Mouse (Mus musculus) thymus, adult 18-20 months (tissue): ENCODE measurements around the gene Tfpi.

Experiments
- DNase-seq, 2 experiments: peaks; one replicate each; pipeline ENCODE4 v3.0.0; 2022; ENCODE audit warnings: mixed read lengths in 2 of 2

Tfpi gene

DNA sequence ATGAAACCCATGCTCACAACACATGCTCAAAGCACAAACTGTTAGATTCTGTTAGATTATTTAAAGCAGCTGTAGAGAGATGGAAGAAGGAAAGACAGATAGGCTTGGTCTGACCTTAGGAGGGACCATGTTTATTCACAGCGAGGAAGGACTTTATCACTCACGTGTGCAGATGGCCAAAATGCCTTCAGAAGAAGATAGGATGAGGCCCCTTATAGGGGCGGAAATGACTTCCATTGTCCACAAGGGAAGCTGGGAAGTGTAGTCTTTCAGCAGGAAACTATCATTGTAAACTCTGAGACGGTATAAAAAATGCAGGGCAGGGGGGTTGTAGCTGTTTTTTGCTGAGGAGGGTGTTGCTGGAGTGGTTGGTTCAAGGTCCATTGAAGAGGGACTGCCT, at the start of gene Tfpi:
Tfpi (minus strand) TSS at position 199 of the 400 bp plus-strand sequence.
- no peak for DNase-seq

DNA sequence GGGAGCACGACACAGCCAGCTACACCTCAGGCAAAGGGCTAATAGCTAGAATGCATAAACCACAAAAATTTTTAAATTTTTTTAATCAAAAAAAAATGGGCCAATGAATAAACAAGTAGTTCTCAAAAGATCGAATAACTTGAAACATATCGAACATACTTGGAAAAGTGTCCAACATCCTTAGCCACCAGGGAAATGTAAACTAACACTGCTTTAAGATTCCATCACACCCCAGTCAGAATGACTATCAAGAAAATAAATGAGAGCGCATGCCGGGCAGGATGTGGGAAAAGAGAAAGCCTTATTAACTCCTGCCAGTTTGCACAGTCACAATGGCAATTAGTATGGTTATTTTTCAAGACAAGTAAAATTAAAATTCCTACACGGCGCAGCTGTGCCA, 49.6 kb upstream of the Tfpi start:
- DNase-seq = no peak

DNA sequence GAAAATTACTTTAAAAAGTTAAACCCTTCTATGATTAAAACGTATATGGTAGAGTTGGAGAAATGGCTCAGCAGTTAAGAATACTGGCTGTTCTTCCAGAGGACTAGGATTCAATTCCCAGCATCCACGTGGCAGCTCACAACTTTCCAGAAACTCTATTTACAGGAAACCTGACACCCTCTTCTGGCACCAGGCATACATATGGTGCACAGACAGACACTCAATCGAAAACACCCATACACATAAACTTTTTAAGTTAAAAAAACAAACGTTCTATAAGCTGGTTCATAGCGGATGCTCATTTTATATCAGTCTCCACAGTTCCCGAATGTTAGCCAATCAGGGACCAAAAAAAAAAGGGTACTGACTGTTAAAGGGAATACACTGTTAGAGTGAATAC, 49.2 kb upstream of the Tfpi start:
- no peak for DNase-seq

DNA sequence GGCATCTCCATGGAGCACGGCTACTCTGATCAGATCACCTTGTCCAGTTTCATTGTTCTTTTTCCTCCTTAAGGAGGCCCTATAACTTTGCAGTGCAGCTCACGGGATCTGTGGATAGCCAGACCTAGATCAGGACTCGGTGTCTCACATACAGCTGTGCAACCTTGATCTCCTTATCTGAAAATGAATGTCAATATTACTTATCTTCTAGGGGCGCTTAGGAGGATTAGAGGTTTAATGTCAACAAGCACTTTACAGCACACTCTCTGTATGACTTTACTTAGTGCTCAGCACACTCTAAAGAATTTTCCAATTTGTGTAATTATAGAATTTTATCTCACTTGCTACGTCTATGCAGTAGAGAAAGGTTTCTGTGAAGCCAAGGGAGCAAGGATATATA, 48.5 kb upstream of the Tfpi start:
- DNase-seq = no peak

DNA sequence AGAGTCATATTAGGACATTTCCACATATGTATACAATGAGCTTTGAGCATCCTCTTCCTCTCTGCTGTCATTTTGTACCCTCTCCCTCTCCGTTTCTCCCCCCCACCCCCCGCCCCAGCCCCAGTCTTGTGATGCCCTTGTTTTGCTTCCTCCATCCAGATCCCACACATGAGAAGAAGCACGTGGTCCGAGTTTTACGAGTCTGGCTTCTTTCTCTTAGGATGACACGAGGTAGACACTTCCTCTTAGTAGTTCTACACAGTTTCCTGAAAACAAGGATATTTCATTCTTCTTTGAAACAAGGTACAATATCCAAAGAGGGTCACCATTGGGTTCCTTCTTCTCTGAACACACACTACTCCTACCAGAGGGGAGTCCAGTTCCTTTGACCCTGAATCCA, 47.4 kb upstream of the Tfpi start:
- no peak for DNase-seq

DNA sequence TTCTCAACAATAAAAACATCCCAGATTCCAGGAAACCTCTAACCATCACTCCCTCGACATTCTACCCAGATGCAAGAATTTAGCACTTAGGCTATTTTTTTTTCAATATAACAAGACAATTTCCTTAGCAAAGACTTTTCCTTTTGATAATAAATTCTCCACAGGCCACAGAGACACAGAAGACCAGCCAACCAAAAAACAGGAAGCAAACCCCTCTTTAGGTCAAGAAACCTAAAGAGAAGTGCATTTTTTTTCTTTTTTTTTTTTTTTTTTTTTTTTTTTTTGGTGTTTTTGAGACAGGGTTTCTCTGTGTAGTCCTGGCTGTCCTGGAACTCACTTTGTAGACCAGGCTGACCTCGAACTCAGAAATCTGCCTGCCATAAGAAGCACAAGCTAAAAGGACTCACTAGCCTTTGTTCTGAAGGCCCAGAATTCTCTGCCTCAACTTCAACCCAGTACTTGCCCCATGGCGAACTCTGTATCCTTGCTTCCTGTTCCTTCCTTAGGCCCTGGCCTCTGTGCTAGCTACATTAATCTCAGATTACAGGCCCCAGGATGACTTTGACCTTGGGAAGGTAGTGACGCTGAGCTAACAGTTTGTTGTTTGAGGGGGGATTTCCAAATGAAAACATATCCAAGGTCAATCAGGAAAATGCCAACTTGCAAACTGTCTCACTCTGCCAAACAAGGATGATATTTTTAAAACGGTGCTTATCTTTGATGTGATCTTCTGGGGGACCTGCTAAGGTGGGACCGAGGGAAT, 46.7 kb upstream of the Tfpi start:
- DNase-seq = no peak

DNA sequence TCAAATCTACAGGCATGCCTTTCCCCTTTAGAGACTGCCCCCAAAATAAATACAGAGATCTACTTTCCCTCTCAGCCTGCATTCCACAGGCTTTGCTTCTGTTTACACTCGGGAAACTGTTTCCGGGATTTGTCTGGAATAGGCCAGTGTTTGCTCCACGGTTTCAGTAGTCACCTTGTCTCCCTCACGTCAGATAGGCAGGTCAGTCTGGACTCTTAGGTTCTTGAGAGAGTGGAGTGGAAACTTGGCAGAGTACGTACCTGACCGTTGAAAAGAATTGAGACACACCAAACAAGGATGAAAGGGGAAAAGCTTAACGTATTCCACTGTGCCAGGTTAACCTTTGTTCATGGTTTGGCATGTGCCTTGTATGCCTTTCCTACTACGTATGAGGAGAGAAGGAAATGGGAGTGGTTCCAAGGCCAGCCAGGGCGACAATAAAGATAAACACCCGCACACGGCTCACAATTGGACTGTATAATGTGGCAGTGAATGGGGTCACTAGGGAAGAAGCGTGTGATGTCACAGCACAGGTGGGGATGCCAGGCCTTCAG, 43.0 kb upstream of the Tfpi start:
- DNase-seq = no peak

DNA sequence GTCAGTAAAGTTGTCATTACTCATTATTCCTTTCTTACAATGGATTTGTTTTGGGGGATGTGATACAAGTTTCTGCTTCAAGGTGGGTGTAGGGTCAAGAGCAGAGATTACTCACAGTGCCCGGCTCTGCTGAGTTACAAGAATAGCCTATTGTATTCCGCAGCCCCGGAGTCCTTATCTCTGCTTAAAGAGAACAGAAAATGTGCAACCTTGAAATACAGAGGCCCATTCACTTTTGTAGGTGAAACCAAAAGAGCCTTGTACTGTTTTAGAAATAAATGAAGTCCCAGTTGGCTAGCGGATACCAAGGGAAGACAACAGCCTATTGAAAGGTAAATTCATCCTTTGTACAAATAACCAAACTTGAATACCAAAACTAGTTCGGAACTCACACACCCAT, 42.2 kb upstream of the Tfpi start:
- DNase-seq = no peak

DNA sequence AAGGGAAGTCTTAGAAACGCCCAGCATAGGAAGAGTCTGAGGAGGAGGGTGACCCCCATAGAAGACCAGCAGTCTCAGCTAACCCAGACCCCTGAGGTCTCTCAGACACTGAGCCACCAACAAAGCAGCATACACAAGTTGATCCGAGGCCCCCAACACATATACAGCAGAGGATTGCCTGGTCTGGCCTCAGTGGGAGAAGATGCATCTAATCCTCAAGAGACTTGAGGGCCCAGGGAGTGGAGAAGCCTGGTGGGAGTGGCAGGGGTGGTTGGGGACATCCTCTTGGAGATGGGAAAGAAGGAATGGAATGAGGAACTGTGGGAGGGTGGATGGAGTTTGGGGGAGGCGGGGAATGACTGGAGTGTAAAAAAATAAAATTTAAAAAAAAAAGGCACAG, 36.7 kb upstream of the Tfpi start:
- no peak for DNase-seq

DNA sequence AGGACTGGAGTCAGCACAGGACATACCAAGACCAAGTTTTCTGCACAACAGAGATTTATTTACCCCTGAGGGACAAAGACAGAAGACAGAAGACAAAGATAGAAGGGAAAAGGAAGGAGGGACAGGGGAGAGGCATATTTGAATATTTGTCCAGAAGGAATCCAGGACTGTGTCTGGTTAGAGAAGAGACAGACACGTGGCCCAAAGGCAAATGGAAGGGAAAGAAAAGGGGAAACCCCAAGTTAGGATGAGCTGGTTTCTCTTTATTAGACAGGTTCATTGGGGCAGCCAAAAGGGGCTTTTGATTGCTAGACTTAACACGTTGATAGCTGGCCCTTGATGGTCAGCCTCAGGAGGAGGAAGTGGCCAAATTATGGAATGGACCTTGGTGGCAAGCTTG, 34.9 kb upstream of the Tfpi start:
- DNase-seq = no peak

DNA sequence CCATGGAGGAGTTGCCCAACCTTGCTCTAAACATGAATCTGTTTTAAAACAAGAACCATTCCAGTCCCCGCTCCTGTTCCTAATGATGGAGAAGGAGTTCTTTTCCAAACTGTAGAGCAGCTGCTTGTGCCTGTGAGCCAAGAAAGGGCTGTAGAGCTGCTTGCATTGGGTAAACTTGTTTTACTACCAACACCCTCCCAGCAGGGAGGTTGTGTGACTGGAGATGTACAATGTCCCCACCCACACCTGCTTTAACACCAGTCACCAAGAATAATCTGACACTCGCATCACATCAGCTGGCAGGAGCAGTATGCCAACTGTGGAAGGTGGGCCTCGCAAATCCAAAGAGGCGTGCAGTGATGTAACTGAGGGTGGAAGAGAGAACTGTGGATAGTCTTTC, 34.5 kb upstream of the Tfpi start:
- DNase-seq = no peak

DNA sequence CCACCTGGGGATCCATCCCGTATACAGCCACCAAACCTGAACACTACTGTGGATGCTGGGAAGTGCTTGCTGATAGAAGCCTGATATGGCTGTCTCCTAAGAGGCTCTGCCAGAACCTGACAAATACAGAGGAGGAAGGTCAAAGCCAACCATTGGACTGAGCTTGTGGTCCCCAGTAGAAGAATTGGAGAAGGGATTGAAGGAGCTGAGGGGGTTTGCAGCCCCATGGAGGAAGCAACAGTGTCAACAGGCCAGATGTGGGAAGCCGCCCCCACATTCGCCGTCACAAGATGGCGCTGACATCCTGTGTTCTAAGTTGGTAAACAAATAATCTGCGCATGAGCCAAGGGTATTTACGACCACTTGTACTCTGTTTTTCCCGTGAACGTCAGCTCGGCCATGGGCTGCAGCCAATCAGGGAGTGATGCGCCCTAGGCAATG, 28.4 kb upstream of the Tfpi start:
- DNase-seq = peak; percentile 15 to 38

DNA sequence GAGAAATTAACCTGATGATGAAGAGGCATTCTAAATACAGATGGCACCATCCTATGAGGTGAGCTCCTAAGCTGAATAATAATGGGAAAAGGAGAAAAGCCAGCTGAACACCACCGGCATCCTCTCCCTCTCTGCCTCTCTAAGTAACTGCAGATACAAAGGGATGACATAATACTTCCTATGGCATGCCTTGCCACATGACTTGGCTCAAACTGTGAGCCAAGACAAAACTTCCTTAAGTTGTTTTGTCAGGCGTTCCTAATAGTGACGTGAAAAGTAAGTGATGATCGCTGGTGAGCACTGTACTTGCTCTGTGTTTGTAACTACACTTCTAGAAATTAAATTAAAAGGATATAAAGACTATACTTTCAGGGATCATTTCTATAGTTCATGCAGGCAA, 27.7 kb upstream of the Tfpi start:
- DNase-seq = no peak

DNA sequence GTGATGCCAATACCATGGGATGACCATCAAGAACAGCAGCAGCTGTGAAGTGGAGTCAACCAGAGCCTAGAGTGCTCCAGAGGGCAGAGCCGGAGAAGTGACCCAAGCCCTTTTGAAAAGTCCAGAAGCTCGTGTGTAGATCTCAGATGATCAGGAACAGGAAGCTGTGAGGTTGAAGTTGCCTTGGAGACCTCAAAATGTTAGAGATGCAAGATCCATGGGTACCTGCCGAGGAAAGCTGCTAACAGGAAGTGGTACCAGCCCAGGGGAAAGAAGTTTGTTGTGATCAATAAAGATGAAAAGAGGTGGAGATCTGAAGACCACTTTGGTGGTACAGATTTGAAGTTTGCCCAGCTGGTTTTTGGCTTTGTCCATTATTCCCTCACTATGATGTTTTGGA, 22.3 kb upstream of the Tfpi start:
- DNase-seq = no peak

DNA sequence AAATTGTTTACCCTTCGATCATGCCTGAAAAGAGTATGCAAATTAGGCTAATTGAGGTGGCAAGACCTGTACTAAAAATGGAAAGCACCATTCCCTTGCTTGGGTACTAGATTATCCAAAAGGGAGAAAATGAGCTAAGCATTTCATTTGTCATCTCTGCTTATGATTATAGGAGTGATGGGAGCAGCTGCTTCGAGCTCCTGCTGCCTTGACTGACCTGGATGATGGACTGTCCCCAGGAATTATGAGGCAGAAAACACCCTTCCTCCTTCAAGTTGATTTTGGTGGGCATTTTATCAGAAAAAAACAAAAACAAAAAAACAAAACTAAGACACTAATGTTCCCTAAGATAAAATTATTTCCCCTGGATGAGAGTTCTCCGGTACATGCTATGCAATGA, 18.5 kb upstream of the Tfpi start:
- DNase-seq = no peak

DNA sequence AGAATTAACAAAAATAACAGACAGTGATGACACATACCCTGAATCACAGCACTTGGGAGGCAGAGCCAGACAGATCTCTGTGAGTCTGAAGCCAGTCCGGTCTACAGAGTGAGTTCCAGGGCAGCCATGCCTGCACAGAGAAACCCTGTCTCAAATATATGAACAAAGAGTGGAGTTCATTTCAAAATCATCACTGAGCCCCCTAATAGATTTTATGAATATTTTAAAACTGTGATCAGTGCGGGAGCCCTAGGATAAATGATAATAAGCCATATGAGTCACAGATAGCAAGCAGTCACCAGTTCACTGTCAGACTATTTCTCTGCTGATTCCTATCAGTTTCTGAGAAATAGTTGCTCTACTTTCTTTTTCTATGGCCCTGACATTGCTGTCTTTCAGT, 17.1 kb upstream of the Tfpi start:
- no peak for DNase-seq

DNA sequence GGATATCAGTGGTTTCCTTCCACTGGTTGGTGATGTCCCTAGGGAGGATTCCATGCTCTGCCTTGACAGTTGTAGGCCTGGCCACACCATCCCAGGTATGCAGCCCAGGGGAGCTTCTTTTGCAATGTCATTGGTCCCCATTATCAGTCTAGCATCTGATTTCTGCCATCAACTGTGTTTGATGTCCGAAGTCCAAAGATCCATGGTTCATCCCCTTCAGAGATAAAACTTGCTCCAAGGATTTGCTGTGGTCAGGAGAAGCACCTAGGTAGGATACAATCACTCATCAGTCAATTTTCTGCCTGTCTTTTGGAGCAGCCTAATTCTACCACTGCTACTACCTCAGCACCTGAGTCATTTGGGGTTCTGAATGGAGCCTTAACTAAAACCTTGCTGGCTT, 15.1 kb upstream of the Tfpi start:
- no peak for DNase-seq

DNA sequence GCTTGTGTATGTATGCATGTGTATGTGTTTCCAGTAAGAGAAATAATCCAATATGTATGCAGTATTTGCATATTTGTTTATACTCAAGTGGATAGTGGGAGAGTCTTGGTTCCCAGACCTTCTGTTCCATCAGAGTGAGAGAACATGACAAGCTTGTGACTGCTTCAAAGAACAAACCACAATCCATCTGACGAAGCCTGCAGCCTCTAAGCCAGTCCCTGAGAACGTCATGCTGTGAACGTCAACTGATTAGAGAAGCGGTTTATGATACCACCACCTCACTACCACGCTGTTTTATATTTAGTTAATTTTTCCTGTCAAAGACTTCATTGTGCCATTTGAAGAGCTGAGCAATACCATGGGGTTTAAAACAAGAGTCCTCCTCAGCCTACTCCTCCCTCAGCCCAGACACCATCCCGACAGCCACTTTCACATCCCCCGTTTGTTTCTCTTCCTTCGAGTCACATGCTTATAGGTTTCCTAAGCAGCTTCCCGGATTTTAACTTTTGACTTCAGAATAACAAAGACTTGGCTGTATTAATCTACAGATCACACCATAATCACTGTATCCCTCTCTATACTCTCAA, 11.2 kb upstream of the Tfpi start:
- DNase-seq = no peak

DNA sequence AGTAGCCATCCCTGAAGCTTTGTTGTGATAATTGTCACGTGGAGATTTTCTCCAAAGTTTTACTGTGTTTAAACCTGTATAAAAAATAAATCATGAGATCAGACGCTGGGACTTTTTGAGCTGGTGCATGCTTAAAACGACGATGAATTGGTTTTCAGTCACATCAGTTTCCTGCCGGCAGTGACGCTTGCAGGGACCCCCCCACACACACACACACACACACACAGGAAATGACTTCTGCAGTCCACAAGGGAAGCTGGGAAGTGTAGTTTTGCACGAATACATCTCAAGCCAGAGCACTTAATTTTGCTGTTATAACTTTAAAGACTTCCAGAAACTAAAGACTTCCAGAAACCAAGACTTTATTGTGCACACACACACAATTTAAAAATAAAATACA, 5.3 kb upstream of the Tfpi start:
- peak; percentile 26 to 51 for DNase-seq

DNA sequence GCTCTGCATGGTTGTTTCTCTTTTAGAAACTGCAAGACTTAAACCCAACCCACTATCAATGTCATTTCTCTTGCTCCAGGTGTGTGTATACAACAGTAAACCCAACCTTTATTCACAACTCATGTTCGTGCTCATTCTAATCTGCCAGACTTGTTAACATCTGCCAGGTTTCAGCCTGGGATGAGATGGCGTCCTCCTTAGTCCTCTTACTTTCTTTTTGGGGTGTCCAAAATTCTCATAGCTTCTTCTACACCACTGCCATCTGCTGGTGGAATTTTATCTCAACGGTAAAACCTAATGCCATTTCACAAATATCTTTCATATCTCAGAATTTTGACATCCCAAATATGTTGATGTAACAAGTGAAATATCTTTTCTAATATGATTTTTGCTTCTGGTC, 2.5 kb upstream of the Tfpi start:
- DNase-seq = no peak

DNA sequence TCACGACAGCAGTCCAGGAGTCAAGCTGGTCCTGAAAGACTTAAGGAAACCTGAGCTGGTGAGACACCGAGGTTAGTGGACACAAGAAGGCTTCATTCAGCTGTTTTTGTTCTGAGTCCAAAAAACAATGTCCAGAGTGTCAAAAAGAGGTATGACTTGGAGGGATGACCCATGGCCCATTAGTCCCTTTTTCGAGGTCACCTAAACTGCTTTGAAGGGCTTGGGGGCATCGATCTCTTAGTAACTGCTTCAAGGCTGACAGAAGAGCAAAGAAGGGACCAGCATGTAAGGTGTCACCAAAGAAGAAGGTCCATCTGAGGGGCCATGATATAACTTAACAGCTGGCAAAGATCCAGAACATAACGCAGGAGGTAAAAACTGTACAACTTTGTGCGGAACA, 1.2 kb upstream of the Tfpi start:
- no peak for DNase-seq

DNA sequence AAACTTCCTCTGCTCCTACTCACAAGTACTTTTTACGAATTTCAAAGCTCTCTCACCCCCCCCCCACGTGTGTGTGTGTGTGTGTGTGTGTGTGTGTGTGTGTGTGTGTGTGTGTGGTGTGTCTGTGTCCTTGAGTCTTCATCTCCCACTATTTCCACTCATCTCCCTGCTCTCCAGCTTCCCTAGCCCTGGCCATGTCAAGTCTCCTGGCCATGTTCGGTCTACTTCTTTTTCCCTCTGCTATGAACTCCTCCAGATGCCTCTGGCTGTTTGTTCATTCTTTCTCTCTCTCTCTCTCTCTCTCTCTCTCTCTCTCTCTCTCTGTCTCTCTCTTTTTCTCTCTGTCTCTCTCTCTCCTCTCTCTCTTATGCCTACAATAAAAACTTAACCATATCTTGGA, 444 bp downstream of the Tfpi start:
- no peak for DNase-seq

DNA sequence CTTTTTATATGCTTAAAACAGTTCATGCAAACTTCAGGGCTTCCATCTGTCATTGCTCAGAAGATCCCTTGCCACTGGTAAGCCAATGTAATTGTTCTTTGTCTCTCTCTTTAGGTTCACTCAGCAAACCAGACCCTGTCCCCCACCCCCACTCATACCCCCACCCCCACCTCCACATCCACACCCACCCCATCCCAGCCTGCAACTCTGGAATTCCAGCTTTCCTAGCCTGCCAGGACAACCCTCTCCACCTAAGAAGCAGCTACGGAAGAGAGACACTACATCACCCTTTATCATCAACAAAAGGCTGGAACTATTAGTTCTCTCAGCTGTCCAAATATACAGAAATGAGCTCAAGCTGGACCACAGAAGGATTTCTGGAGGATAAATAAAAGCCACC, 974 bp downstream of the Tfpi start:
- DNase-seq = no peak

DNA sequence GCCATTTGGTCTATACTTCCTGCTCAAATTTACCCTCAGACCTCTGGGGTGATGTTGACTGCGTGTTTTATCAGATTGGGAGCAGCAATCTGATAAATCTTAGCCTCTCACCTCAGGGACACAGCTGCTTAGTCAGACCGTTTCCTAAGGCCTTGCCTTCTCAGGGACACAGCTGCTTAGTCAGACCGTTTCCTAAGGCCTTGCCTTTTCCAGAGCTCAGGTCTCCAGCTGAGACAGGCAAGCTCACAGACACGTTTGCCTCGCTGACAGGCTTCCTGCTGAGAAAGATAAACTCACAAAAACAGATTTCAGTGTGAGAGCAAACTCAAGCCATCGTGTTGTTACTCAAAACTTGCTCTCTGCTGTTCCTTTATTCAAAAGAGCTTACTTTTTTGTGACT, 1.9 kb downstream of the Tfpi start:
- DNase-seq = no peak
